Mouse (Mus musculus) embryonic facial prominence, embryonic 11.5 days (tissue): ENCODE results near the gene Meox1. TPM values are rescaled to one million over a fixed set of nuclear protein-coding genes. Genes with fewer than 3 reads are reported as not detected.

Experiments
- ATAC-seq: fragments of 200-750 bp; cut with Nextera tagmentation; replicated peaks from 2 replicates; pipeline ENCODE4 v1.8.0; 2017; ENCODE audit warnings: low read depth; ENCODE audit not compliant: insufficient number of reproducible peaks, low FRiP score, low TSS enrichment
- DNase-seq: peaks from one replicate; pipeline ENCODE4 v3.0.0-alpha.2; 2015; ENCODE audit warnings: low spot score
- H3K27ac ChIP-seq: fragments of 300-500 bp; sonication (generic); replicated peaks from 2 replicates; pipeline ENCODE4 v1.5.1; 2014; ENCODE audit warnings: mild to moderate bottlenecking, low read depth, low read length, control low read depth
- H3K27me3 ChIP-seq: fragments of 300-500 bp; sonication (generic); 2 replicates; pipeline ENCODE4 v1.6.1; 2014; ENCODE audit warnings: mild to moderate bottlenecking, low read length, moderate library complexity, mixed read lengths; ENCODE audit not compliant: control insufficient read depth, insufficient read depth
- H3K36me3 ChIP-seq: fragments of 300-500 bp; sonication (generic); replicated peaks from 2 replicates; pipeline ENCODE4 v1.6.1; 2014; ENCODE audit warnings: low read depth, mild to moderate bottlenecking, low read length, moderate library complexity, mixed read lengths; ENCODE audit not compliant: control insufficient read depth, insufficient read depth
- H3K4me1 ChIP-seq: fragments of 300-500 bp; sonication (generic); 2 replicates; pipeline ENCODE4 v1.6.1; 2014; ENCODE audit warnings: low read length, mixed read lengths; ENCODE audit not compliant: control insufficient read depth, insufficient read depth
- H3K4me2 ChIP-seq: fragments of 300-500 bp; sonication (generic); 2 replicates; pipeline ENCODE4 v1.6.1; 2014; ENCODE audit warnings: low read depth, mild to moderate bottlenecking, control low read depth, low read length, moderate library complexity
- H3K4me3 ChIP-seq: fragments of 300-500 bp; sonication (generic); 2 replicates; pipeline ENCODE4 v1.5.1; 2014; ENCODE audit warnings: low read depth, low read length, control low read depth
- H3K9ac ChIP-seq: fragments of 300-500 bp; sonication (generic); replicated peaks from 2 replicates; pipeline ENCODE4 v1.6.1; 2014; ENCODE audit warnings: mild to moderate bottlenecking, control low read depth, low read length
- H3K9me3 ChIP-seq: fragments of 300-500 bp; sonication (generic); replicated peaks from 2 replicates; pipeline ENCODE4 v1.6.1; 2016; ENCODE audit warnings: mild to moderate bottlenecking, low read length, inconsistent platforms, mixed read lengths; ENCODE audit not compliant: control insufficient read depth
- WGBS: fragments of 180-500 bp; shearing (Covaris S2); extraction: QIAGEN DNeasy Blood & Tissue Kit; methylation state at CpG from one replicate; pipeline ENCODE4 v1.1.7; 2014; 5-methylcytosine and 5-hydroxymethylcytosine counted together
- polyA plus RNA-seq: library from polyadenylated mRNA; unstranded; fragments of >200 nt; fragmentation: Nextera tagmentation; extraction: Ambion mirVana; gene quantifications from 2 replicates; pipeline ENCODE4 v1.2.1, GENCODE M21; 2014

Meox1 gene
- polyA plus RNA-seq, 1 experiment from 2014 or later, result 6.0 TPM

GRCm38 (mm10) chr11:101882500-101883290, 11.5 kb downstream of the Meox1 start:
- no peak for DNase-seq
- H3K4me2 ChIP-seq, result no peak overlapping the region
- 80% methylated on average over 11 of the region's 11 CpGs for WGBS
- H3K36me3 ChIP-seq, result no peaks in the 10 kb centered on the region
- no peak overlapping the region for H3K9ac ChIP-seq
- H3K27me3 ChIP-seq, result no peaks in the 10 kb centered on the region
- no peaks in the 10 kb centered on the region for H3K9me3 ChIP-seq
- peaks cover 5% of the 10 kb centered on the region for H3K4me1 ChIP-seq
- no peak overlapping the region for H3K4me3 ChIP-seq
- no peak overlapping the region for H3K27ac ChIP-seq
- ATAC-seq, result no peak

DNA sequence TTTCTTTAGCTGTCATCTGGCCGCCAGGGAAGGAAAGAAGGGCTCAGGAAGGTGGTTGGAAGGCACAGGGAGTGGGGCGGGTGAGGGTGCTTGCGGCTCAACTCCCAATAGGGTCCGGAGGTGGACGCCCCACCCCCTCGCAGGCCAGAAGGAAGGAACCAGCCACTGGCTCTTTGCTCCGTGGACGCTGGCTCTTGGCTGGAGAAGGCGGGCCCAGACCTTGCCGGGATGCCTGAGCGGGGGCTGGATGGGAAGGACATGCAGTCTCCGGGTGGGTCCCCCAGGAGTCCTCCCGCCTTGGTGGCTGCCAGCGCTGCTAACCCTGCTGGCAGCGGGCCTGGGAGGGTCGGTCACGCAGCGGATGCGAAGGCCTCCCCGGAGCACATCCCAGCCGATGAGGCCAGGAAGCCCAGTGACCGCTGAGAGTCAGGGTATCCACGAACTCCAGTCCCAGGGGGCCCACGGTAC, 12.5 kb downstream of the Meox1 start:
- ATAC-seq (peak; percentile 26; the same call in 1 of the 2 replicates), DNase-seq (peak; percentile 60)
- H3K36me3 ChIP-seq, result no peaks in the 10 kb centered on the region
- no peaks in the 10 kb centered on the region for H3K27me3 ChIP-seq
- peaks cover 5% of the 10 kb centered on the region for H3K4me1 ChIP-seq
- H3K27ac ChIP-seq, result peak overlapping the region; percentile 65
- H3K9ac ChIP-seq, result peak overlapping the region; percentile 58
- peak overlapping the region; percentile 61 for H3K4me2 ChIP-seq
- peak overlapping the region; percentile 17 for H3K4me3 ChIP-seq
- H3K9me3 ChIP-seq, result no peaks in the 10 kb centered on the region
- WGBS, result 5% methylated on average over 22 of the region's 24 CpGs

GRCm38 (mm10) chr11:101881185-101881584, 13.0 kb downstream of the Meox1 start:
- H3K9me3 ChIP-seq, result no peaks in the 10 kb centered on the region
- H3K36me3 ChIP-seq, result no peaks in the 10 kb centered on the region
- H3K4me2 ChIP-seq, result peak overlapping the region; percentile 61
- H3K9ac ChIP-seq, result peak overlapping the region; percentile 58; the same call in 1 of the 2 replicates
- no peaks in the 10 kb centered on the region for H3K27me3 ChIP-seq
- no peak for DNase-seq
- H3K4me1 ChIP-seq, result peaks cover 5% of the 10 kb centered on the region
- no peak overlapping the region for H3K27ac ChIP-seq
- no peak for ATAC-seq
- H3K4me3 ChIP-seq, result no peak overlapping the region
- 58% methylated on average over 7 of the region's 7 CpGs for WGBS

- Histone ChIP-seq H3K4me2 (no peak overlapping the region), H3K27ac (no peak overlapping the region), H3K36me3 (no peaks in the 10 kb centered on the region), H3K4me1 (peaks cover 5% of the 10 kb centered on the region), H3K9me3 (no peaks in the 10 kb centered on the region), H3K4me3 (no peak overlapping the region), H3K9ac (no peak overlapping the region), H3K27me3 (no peaks in the 10 kb centered on the region)
- no peak for DNase-seq
- WGBS, result 73% methylated on average over 4 of the region's 4 CpGs
- no peak for ATAC-seq
Observed at GRCm38 (mm10) chr11:101879672-101880071, 14.5 kb downstream of the Meox1 start.

DNA sequence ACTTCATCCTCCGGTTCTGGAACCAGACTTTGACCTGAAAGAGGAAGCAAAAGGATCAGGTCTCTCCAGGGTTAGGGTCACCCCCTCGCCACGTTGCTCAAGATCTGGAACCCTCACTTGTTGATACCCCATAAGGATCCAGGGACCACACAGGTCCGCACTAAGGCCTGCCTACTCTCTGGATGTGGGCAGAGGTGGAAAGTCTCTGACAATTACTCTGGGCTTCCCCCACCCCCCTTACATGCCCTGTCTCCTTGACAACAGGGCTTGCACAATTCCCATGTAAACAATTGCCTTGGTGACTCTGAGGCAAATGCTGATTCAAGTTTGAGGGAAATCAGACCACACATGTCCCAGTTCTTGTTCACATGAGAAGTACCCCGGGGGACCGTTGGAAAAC, 15.5 kb downstream of the Meox1 start:
- Histone ChIP-seq H3K27me3 (no peaks in the 10 kb centered on the region), H3K9me3 (no peaks in the 10 kb centered on the region), H3K36me3 (no peaks in the 10 kb centered on the region), H3K4me3 (no peak overlapping the region), H3K4me2 (no peak overlapping the region), H3K4me1 (peaks cover 5% of the 10 kb centered on the region), H3K9ac (no peak overlapping the region), H3K27ac (no peak overlapping the region)
- DNase-seq, result no peak
- ATAC-seq, result no peak
- WGBS, result 71% methylated on average over 6 of the region's 6 CpGs

GRCm38 (mm10) chr11:101874978-101875377, 19.2 kb downstream of the Meox1 start:
- no peaks in the 10 kb centered on the region for H3K9me3 ChIP-seq
- no peak overlapping the region for H3K27ac ChIP-seq
- H3K4me3 ChIP-seq, result no peak overlapping the region
- WGBS, result 70% methylated on average over 5 of the region's 5 CpGs
- no peak overlapping the region for H3K9ac ChIP-seq
- DNase-seq, result no peak
- no peaks in the 10 kb centered on the region; the same call in none of the 2 replicates for H3K4me1 ChIP-seq
- no peaks in the 10 kb centered on the region for H3K36me3 ChIP-seq
- no peak overlapping the region for H3K4me2 ChIP-seq
- no peaks in the 10 kb centered on the region for H3K27me3 ChIP-seq
- no peak for ATAC-seq

- no peak overlapping the region for H3K27ac ChIP-seq
- H3K4me1 ChIP-seq, result no peaks in the 10 kb centered on the region; the same call in none of the 2 replicates
- H3K36me3 ChIP-seq, result no peaks in the 10 kb centered on the region
- no peak for DNase-seq
- H3K27me3 ChIP-seq, result no peaks in the 10 kb centered on the region
- WGBS, result 36% methylated on average over 8 of the region's 8 CpGs
- no peak overlapping the region for H3K4me3 ChIP-seq
- no peak for ATAC-seq
- no peak overlapping the region for H3K9ac ChIP-seq
- no peaks in the 10 kb centered on the region for H3K9me3 ChIP-seq
- no peak overlapping the region for H3K4me2 ChIP-seq
Observed at GRCm38 (mm10) chr11:101873909-101874308, 20.3 kb downstream of the Meox1 start.

- H3K36me3 ChIP-seq, result no peaks in the 10 kb centered on the region
- WGBS, result 43% methylated on average over 6 of the region's 6 CpGs
- no peak overlapping the region for H3K4me2 ChIP-seq
- no peak overlapping the region for H3K27ac ChIP-seq
- no peak for ATAC-seq
- no peak overlapping the region for H3K9ac ChIP-seq
- DNase-seq, result no peak
- no peak overlapping the region for H3K4me3 ChIP-seq
- H3K4me1 ChIP-seq, result peaks cover 6% of the 10 kb centered on the region
- H3K9me3 ChIP-seq, result no peaks in the 10 kb centered on the region
- H3K27me3 ChIP-seq, result no peaks in the 10 kb centered on the region
Observed at GRCm38 (mm10) chr11:101871435-101871834, 22.7 kb downstream of the Meox1 start.
